Mouse (Mus musculus): ENCODE results near the gene Rap1gap. TPM values are rescaled to one million over a fixed set of nuclear protein-coding genes. Genes with fewer than 3 reads are reported as not detected.

The Rap1gap gene
- not detected in 2 replicates for polyA plus RNA-seq (2012)

GRCm38 (mm10) chr4:137664433-137664979 is at the start of gene Rap1gap:
Gene Rap1gap (plus strand): TSS chr4:137664726.
- TF ChIP-seq GATA1 (IDR thresholded peaks at IDR 0.05; ENCODE audit: low read length): no peak

GRCm38 (mm10) chr4:137622847-137623246 is 41.7 kb upstream of the Rap1gap start:
- TF ChIP-seq GATA1 (IDR thresholded peaks at IDR 0.05; ENCODE audit: low read length): no peak

- TF ChIP-seq GATA1 (IDR thresholded peaks at IDR 0.05; ENCODE audit: low read length): no peak
These were observed 36.9 kb upstream of the Rap1gap start for GRCm38 (mm10) chr4:137627476-137628235.

GRCm38 (mm10) chr4:137628400-137628799 is 36.1 kb upstream of the Rap1gap start:
- no peak for TF ChIP-seq GATA1 (IDR thresholded peaks at IDR 0.05; ENCODE audit: low read length)

- no peak for TF ChIP-seq GATA1 (IDR thresholded peaks at IDR 0.05; ENCODE audit: low read length)
These were observed 35.2 kb upstream of the Rap1gap start for GRCm38 (mm10) chr4:137629354-137629753.

- no peak for TF ChIP-seq GATA1 (IDR thresholded peaks at IDR 0.05; ENCODE audit: low read length)
These were observed 34.4 kb upstream of the Rap1gap start for GRCm38 (mm10) chr4:137630153-137630552.

GRCm38 (mm10) chr4:137631596-137631995 is 32.9 kb upstream of the Rap1gap start:
- TF ChIP-seq GATA1 (IDR thresholded peaks at IDR 0.05; ENCODE audit: low read length): no peak

- no peak for TF ChIP-seq GATA1 (IDR thresholded peaks at IDR 0.05; ENCODE audit: low read length)
These were observed 31.1 kb upstream of the Rap1gap start for GRCm38 (mm10) chr4:137633394-137633793.

GRCm38 (mm10) chr4:137636597-137636996 is 27.9 kb upstream of the Rap1gap start:
- no peak for TF ChIP-seq GATA1 (IDR thresholded peaks at IDR 0.05; ENCODE audit: low read length)

GRCm38 (mm10) chr4:137641556-137641955 is 23.0 kb upstream of the Rap1gap start:
- no peak for TF ChIP-seq GATA1 (IDR thresholded peaks at IDR 0.05; ENCODE audit: low read length)

- TF ChIP-seq GATA1 (IDR thresholded peaks at IDR 0.05; ENCODE audit: low read length): no peak
These were observed 22.4 kb upstream of the Rap1gap start for GRCm38 (mm10) chr4:137642101-137642500.

- TF ChIP-seq GATA1 (IDR thresholded peaks at IDR 0.05; ENCODE audit: low read length): no peak
These were observed 21.1 kb upstream of the Rap1gap start for GRCm38 (mm10) chr4:137643459-137643858.

- no peak for TF ChIP-seq GATA1 (IDR thresholded peaks at IDR 0.05; ENCODE audit: low read length)
These were observed 18.3 kb upstream of the Rap1gap start for GRCm38 (mm10) chr4:137646262-137646661.

GRCm38 (mm10) chr4:137647648-137648047 is 16.9 kb upstream of the Rap1gap start:
- TF ChIP-seq GATA1 (IDR thresholded peaks at IDR 0.05; ENCODE audit: low read length): no peak

GRCm38 (mm10) chr4:137648230-137648629 is 16.3 kb upstream of the Rap1gap start:
- TF ChIP-seq GATA1 (IDR thresholded peaks at IDR 0.05; ENCODE audit: low read length): no peak

- no peak for TF ChIP-seq GATA1 (IDR thresholded peaks at IDR 0.05; ENCODE audit: low read length)
These were observed 13.6 kb upstream of the Rap1gap start for GRCm38 (mm10) chr4:137650912-137651311.

- no peak for TF ChIP-seq GATA1 (IDR thresholded peaks at IDR 0.05; ENCODE audit: low read length)
These were observed 11.6 kb upstream of the Rap1gap start for GRCm38 (mm10) chr4:137652835-137653346.
